Mouse (Mus musculus) cerebellum, adult 8-10 months (tissue): ENCODE data around the gene Tmem121b.

ENCODE experiments used
- DNase-seq: peaks from one replicate; pipeline ENCODE4 v3.0.0; 2022

The Tmem121b gene

DNA sequence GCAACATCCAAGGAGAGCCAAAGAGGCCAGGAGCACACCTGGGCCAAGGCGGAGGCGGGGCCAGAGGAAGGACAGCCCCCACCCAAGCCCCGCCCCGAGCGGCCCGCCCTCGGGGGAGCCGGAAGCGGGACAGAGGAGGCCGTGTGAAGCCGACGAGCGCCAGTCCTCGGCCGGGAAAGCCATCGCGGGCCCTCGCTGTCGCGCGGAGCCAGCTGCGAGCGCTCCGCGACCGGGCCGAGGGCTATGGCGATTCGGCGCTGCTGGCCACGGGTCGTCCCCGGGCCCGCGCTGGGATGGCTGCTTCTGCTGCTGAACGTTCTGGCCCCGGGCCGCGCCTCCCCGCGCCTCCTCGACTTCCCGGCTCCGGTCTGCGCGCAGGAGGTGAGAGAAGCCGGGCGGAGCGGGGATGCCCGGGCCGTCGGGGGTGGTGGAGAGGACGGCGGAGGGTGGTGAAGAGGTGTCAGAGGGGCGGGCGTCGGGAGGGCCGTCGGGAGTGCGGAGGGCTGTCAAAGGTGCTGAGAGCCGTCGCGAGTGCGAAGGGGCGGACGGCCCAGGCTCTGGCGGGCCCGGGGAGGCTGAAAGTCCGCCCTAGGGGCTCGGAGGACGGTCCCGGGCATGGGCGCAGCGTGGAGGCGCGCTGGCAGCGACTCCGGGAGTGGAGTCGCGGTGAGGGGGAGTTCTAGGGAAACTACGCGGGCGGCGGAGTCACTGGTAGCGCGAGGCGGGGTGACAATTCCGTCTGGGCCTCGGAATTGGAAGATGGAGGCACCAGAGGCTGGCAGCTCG lies 30.3 kb downstream of the Tmem121b start, which contains the start of gene Il17ra:
Gene Il17ra (plus strand): TSS at position 162 of the 786 bp plus-strand sequence.
- peak; percentile 20 for DNase-seq

DNA sequence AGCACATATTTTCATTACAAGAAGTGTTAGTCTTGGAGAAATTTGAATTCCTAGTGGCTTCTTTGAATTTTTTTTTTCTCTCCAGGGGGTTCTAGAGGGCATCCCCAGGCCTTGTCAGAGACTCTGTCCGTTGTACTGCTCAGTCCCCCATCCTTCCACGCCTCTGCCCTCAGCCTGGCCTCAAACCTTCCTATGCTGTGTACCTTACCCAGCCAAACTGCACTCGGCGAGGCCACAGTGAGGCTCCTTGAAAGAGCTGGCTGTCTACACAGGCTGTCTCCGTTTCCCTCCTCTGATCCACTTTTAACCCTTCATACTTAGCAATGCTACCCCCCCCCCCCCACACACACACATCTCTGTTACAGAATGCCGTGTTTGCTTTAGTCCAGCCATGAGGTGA lies 31.4 kb downstream of the Tmem121b start:
- no peak for DNase-seq

GRCm38 (mm10) chr6:120461217-120461616 lies 32.4 kb downstream of the Tmem121b start:
- no peak for DNase-seq

DNA sequence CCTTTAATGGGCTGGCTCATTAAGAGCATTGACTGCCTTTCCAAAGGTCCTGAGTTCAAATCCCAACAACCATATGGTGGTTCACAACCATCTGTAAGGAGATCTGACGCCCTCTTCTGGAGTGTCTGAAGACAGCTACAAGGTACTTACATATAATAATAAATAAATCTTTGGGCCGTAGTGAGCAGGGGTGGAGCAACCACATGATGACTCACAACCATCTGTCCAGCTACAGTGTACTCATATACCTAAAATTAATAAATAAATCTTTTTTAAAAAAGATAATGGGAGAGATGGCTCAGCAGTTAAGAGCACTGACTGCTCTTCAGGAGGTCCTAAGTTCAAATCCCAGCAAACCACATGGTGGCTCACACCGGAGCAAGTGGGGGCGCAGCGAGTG lies 35.9 kb downstream of the Tmem121b start:
- no peak for DNase-seq

- DNase-seq = no peak
Observed at GRCm38 (mm10) chr6:120457074-120457473, 36.5 kb downstream of the Tmem121b start.

GRCm38 (mm10) chr6:120454627-120455077 lies 39.0 kb downstream of the Tmem121b start:
- no peak for DNase-seq

DNA sequence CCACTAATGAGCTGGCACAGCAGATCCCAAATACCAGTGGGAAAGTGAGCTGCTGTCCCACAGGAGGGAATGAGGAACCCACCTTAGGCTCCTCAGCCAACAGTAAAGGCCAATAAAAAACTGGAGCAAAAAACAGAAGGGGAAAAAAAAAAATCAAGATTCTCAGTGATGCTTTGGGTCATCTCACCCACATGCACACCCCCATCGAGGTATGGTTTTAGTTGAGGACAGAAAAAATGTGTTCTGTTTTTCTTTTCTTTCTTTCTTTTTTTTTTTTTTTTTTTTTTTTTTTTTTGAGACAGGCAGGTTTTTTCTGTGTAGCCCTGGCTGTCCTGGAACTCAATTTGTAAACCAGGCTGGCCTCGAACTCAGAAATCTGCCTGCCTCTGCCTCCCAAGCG lies 40.1 kb downstream of the Tmem121b start:
- no peak for DNase-seq

DNA sequence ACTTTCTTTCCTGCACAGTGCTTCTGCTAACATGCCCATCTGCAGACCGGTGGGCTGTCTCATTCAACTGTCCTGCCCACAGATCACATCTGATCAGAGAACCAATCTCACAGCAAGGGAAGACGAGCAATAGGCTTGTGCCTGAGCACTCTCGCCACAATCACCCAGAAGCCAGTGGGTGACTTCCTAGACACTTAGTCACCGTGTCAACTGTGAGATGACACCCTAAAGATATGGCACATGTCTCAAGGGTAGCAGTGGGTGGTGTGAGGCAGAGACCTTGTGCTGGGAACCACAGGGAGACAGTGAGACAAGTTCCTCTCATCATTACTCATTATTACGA lies 40.5 kb downstream of the Tmem121b start:
- DNase-seq = no peak

GRCm38 (mm10) chr6:120452384-120453102 lies 41.1 kb downstream of the Tmem121b start:
- no peak for DNase-seq

DNA sequence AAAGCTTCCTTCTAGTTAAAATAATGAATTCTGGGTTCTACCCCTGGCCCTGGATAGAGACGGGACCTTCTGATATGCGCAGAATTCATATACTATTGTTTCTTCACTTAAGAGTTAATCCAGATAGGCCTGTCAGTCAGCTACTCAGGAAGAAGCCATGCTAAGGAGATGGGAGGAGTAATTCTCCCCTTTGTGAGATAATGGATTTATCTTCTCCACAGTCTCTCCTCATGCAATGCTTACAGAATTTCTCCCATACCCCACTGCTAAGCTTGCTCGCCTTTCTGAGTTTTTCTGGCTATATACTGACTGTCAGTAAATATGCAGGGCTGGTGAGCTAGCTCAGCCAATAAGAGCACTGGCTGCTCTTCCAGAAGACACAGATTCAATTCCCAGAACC lies 43.4 kb downstream of the Tmem121b start:
- no peak for DNase-seq

- no peak for DNase-seq
Observed at GRCm38 (mm10) chr6:120443363-120444355, 49.9 kb downstream of the Tmem121b start.

- no peak for DNase-seq
Observed at GRCm38 (mm10) chr6:120442171-120442749, 51.3 kb downstream of the Tmem121b start.
